Mouse (Mus musculus) bone marrow, adult 2 months (tissue): ENCODE measurements at regions not wholly inside any gene's neighbourhood (a gene's known extent, or its start where the extent isn't known, plus 50 kb on each side); places are given as distances from the start of the nearest gene placed in this dataset.

ENCODE experiments used
- CTCF ChIP-seq: fragments of 200-500 bp; IDR thresholded peaks from 2 replicates; pipeline ENCODE4 v1.5.1; 2011; ENCODE audit warnings: low read length, control low read depth; ENCODE audit not compliant: control insufficient read depth, insufficient read depth
- POLR2A ChIP-seq: fragments of 200-500 bp; IDR thresholded peaks from 2 replicates; pipeline ENCODE4 v1.6.1; 2011; ENCODE audit warnings: low read depth, mild to moderate bottlenecking, control low read depth, low read length, borderline replicate concordance; ENCODE audit not compliant: control insufficient read depth

DNA sequence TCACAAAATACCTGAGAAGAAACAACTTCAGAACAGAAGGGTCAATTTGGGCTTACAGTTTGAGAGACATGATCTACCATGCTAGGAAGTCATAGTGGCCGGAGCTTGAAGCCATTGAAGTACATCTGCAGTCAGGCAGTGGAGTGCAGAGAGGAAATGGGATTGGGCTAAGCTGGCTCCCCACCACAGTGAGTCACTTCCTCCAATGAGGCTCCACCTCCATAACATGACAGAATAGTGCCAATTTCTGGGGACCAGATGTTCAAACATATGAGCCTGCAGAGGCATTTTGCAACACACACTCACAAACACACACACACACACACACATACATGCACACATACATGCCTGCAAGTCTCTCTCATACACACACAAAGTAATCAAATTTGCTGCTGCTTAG, 93.7 kb upstream of the Ppp1r26 start:
- TF ChIP-seq CTCF (no peak), POLR2A (no peak)
